Mouse (Mus musculus): ENCODE data around the gene Pofut2. TPM values are rescaled to one million over a fixed set of nuclear protein-coding genes. Genes with fewer than 3 reads are reported as not detected.

The Pofut2 gene
- polyA plus RNA-seq, 1 experiment from 2014 or later, result 108 TPM

DNA sequence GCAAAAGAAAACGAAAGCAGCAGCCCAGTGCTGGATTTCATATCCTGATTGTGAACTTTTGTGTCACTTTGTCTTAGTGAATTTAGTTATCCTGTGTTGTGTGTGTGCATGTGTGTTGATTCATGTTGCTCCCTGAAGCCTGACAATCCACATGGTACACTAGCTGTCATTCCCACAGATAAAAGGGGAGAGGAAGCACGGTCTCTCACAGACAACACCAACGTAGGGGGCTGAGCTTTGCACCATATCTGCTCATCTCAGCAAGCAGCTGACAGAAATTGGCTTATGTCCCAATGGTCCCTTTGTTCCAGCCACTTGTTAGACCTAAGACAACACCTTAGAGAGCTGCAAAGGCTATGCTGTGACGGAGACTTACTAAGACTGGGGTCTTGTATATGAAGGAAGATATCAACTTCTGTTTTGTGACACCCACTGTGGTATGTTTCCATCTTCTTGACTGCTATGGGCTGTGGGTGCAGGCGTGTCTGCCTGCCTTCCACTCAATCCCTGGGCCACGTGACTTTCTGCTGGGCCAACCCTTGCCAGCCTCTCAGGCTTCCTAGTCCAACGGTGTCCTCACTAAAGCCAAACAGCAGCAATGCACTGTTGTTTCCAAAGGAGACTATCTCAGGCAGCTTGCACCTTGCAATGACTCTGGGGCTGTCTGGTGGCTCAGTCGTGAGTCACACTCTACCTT, 41.4 kb downstream of the Pofut2 start:
- H3K4me1 ChIP-seq (ENCODE audit: control insufficient read depth, insufficient read depth, low read length), result no peaks in the 10 kb centered on the region
- H3K9ac ChIP-seq (ENCODE audit: low read depth, low read length), result no peak overlapping the region
- WGBS, result 85% methylated on average over 8 of the region's 8 CpGs
- H3K9me3 ChIP-seq (ENCODE audit: control insufficient read depth, low read length), result no peaks in the 10 kb centered on the region
- H3K36me3 ChIP-seq (ENCODE audit: control insufficient read depth, insufficient read depth, low read length), result no peaks in the 10 kb centered on the region
- no peaks in the 10 kb centered on the region for H3K27me3 ChIP-seq (replicated peaks; ENCODE audit: control insufficient read depth, insufficient read depth, low read length)
- no peak for ATAC-seq
- no peak overlapping the region for H3K4me2 ChIP-seq (ENCODE audit: low read depth, low read length)
- no peak overlapping the region for H3K27ac ChIP-seq (ENCODE audit: low read length)
- no peak overlapping the region for H3K4me3 ChIP-seq (ENCODE audit: low read length)

DNA sequence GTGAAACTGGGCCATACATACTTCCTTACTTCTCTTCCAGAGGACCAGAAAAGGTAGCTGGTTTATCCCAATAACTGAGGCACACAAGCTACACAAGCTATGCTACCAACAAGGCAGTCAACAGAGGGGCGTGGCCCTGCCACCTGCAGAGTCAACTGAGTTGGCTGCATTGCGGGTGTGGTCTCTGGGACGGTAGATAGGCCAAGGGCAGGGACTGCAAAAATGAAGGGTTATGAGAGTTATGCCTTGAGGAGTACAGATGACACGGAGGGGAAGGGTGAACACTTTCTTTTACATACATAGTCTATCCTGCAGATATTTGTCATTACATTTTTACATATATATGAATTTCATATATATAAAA, 41.9 kb downstream of the Pofut2 start:
- Histone ChIP-seq H3K27ac (ENCODE audit: low read length) (no peak overlapping the region), H3K4me2 (ENCODE audit: low read depth, low read length) (no peak overlapping the region), H3K9me3 (ENCODE audit: control insufficient read depth, low read length) (no peaks in the 10 kb centered on the region), H3K27me3 (replicated peaks; ENCODE audit: control insufficient read depth, insufficient read depth, low read length) (no peaks in the 10 kb centered on the region), H3K36me3 (ENCODE audit: control insufficient read depth, insufficient read depth, low read length) (no peaks in the 10 kb centered on the region), H3K9ac (ENCODE audit: low read depth, low read length) (no peak overlapping the region), H3K4me3 (ENCODE audit: low read length) (no peak overlapping the region), H3K4me1 (ENCODE audit: control insufficient read depth, insufficient read depth, low read length) (no peaks in the 10 kb centered on the region)
- ATAC-seq, result no peak
- WGBS, result 77% methylated on average over 4 of the region's 4 CpGs

DNA sequence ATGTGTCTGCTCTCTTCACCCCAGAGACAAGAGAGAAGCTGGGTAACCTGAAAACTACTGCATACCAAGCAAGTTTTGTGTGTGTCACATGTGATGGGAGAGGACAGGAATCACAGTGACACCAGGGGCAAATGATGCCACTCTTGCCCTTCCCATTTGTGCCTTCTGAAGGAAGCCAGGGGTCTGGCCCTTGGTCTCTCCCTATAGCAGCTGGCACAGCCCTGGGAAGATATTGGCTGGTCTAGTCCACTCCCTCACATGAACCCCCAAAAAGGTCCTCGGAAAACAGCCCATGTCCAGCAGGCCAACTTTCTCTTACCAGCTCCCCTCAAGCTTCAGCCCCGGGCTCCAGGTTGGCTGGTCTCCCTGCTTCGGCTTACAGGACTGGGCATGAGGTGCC, 45.3 kb downstream of the Pofut2 start:
- H3K4me1 ChIP-seq (ENCODE audit: control insufficient read depth, insufficient read depth, low read length), result no peaks in the 10 kb centered on the region
- no peak for ATAC-seq
- H3K9me3 ChIP-seq (ENCODE audit: control insufficient read depth, low read length), result no peaks in the 10 kb centered on the region
- H3K9ac ChIP-seq (ENCODE audit: low read depth, low read length), result no peak overlapping the region
- 88% methylated on average over 3 of the region's 3 CpGs for WGBS
- no peaks in the 10 kb centered on the region for H3K36me3 ChIP-seq (ENCODE audit: control insufficient read depth, insufficient read depth, low read length)
- no peak overlapping the region for H3K27ac ChIP-seq (ENCODE audit: low read length)
- no peak overlapping the region for H3K4me3 ChIP-seq (ENCODE audit: low read length)
- H3K27me3 ChIP-seq (replicated peaks; ENCODE audit: control insufficient read depth, insufficient read depth, low read length), result no peaks in the 10 kb centered on the region
- no peak overlapping the region for H3K4me2 ChIP-seq (ENCODE audit: low read depth, low read length)

DNA sequence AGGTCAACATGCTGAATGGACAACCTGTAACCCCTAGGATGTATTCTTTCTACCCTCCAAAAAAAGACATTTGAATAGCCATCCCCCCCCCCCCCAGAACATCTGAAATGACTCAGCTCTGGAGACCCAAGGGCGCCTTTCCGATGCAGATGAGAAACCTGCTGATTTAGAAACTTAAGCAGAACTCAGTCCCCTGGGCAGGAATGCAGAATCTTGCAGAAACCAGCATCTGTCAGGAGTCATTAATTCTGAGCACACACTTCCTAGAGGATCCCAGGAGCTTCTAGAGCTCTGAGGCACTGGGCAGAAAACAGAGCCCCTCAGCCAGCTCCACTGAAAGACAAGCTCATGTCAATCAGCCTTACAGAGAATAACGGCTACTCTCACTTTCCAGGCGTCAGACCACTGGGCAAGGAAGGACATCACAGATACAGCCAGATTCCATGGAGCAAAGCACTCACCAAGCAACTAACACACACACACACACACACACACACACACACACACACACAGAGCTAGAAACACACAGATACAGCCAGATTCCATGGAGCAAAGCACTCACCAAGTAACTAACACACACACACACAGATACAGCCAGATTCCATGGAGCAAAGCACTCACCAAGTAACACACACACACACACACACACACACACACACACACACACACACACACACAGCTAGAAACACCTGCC, 46.0 kb downstream of the Pofut2 start:
- H3K9me3 ChIP-seq (ENCODE audit: control insufficient read depth, low read length), result no peaks in the 10 kb centered on the region
- H3K4me2 ChIP-seq (ENCODE audit: low read depth, low read length), result no peak overlapping the region
- no peaks in the 10 kb centered on the region for H3K4me1 ChIP-seq (ENCODE audit: control insufficient read depth, insufficient read depth, low read length)
- no peaks in the 10 kb centered on the region for H3K27me3 ChIP-seq (replicated peaks; ENCODE audit: control insufficient read depth, insufficient read depth, low read length)
- no peak overlapping the region for H3K27ac ChIP-seq (ENCODE audit: low read length)
- no peak overlapping the region for H3K4me3 ChIP-seq (ENCODE audit: low read length)
- 40% methylated on average over 4 of the region's 4 CpGs for WGBS
- ATAC-seq, result no peak
- H3K9ac ChIP-seq (ENCODE audit: low read depth, low read length), result no peak overlapping the region
- no peaks in the 10 kb centered on the region for H3K36me3 ChIP-seq (ENCODE audit: control insufficient read depth, insufficient read depth, low read length)

DNA sequence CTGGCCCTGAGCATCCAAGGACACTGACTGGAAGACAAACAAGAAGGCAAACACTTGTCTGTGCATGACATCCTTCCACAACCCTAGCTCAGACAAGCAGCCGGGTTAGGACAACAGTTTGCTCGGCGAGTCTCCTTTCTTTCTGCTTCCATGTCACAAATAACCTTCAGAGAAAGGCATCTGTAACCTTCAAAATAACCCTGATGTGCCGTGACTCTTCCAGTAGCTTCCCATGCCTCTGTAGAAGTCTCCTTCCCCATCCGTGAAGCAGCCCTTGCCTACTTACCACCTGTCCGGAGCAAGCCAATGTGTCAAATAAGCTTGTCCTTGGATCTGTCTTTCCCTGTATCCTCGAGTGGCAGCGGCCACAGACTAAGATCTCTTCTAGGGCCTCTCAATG, 46.7 kb downstream of the Pofut2 start:
- Histone ChIP-seq H3K27ac (ENCODE audit: low read length) (no peak overlapping the region), H3K4me2 (ENCODE audit: low read depth, low read length) (no peak overlapping the region), H3K4me1 (ENCODE audit: control insufficient read depth, insufficient read depth, low read length) (no peaks in the 10 kb centered on the region), H3K9me3 (ENCODE audit: control insufficient read depth, low read length) (no peaks in the 10 kb centered on the region), H3K36me3 (ENCODE audit: control insufficient read depth, insufficient read depth, low read length) (no peaks in the 10 kb centered on the region), H3K4me3 (ENCODE audit: low read length) (no peak overlapping the region), H3K9ac (ENCODE audit: low read depth, low read length) (no peak overlapping the region), H3K27me3 (replicated peaks; ENCODE audit: control insufficient read depth, insufficient read depth, low read length) (no peaks in the 10 kb centered on the region)
- WGBS, result 72% methylated on average over 8 of the region's 8 CpGs
- no peak for ATAC-seq

DNA sequence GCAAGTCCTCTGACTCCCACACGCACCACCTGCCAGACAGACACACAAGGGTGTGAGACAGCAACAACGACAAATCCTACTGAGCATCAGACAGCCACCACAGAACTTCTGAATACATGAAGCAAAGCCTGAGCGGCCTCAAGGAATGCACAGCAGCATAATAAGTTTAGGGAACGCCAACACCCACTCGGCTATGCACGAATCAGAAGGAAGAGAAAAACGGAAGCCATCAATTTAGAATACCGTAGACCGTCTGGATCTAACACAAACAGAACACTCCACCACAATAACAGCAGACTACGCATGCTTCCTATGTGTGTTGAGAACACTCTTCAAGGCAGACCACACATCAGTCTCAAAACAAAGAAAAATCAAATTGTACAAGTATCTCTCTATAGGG, 50.0 kb downstream of the Pofut2 start:
- H3K4me2 ChIP-seq (ENCODE audit: low read depth, low read length), result no peak overlapping the region
- 53% methylated on average over 10 of the region's 10 CpGs for WGBS
- H3K4me3 ChIP-seq (ENCODE audit: low read length), result no peak overlapping the region
- no peak overlapping the region for H3K9ac ChIP-seq (ENCODE audit: low read depth, low read length)
- no peaks in the 10 kb centered on the region for H3K36me3 ChIP-seq (ENCODE audit: control insufficient read depth, insufficient read depth, low read length)
- H3K9me3 ChIP-seq (ENCODE audit: control insufficient read depth, low read length), result no peaks in the 10 kb centered on the region
- H3K4me1 ChIP-seq (ENCODE audit: control insufficient read depth, insufficient read depth, low read length), result no peaks in the 10 kb centered on the region
- no peaks in the 10 kb centered on the region for H3K27me3 ChIP-seq (replicated peaks; ENCODE audit: control insufficient read depth, insufficient read depth, low read length)
- H3K27ac ChIP-seq (ENCODE audit: low read length), result no peak overlapping the region
- ATAC-seq, result no peak

DNA sequence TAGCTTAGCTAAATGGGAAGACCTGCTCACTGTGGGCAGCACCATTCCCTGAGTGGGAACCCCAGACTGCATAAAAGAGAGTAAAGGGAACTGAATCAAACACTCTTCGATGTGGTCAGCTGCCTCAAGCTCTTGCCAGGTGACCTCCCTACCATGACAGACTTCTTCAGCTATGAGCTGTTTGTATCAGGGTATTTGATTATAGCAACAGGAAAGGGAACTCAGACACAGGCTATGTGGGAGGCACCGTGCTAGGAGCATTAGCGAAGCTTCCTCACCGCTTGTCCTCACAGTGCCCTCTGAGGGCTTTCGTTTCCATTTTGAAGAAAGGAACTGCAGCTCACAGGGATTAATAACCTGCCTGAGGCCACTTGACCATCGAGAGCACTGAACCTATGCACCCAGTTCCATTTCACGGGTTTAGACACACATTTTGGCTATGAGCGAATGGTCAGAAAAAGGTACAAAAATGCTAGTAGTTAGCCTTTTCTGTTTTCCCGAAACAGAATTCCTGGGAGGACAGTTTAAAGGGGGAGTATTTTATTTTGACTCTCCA, 55.8 kb downstream of the Pofut2 start:
- 88% methylated on average over 9 of the region's 9 CpGs for WGBS
- H3K36me3 ChIP-seq (ENCODE audit: control insufficient read depth, insufficient read depth, low read length), result no peaks in the 10 kb centered on the region
- H3K9me3 ChIP-seq (ENCODE audit: control insufficient read depth, low read length), result no peaks in the 10 kb centered on the region
- H3K4me2 ChIP-seq (ENCODE audit: low read depth, low read length), result no peak overlapping the region
- no peak overlapping the region for H3K4me3 ChIP-seq (ENCODE audit: low read length)
- no peak overlapping the region for H3K9ac ChIP-seq (ENCODE audit: low read depth, low read length)
- no peaks in the 10 kb centered on the region for H3K4me1 ChIP-seq (ENCODE audit: control insufficient read depth, insufficient read depth, low read length)
- no peaks in the 10 kb centered on the region for H3K27me3 ChIP-seq (replicated peaks; ENCODE audit: control insufficient read depth, insufficient read depth, low read length)
- no peak for ATAC-seq
- no peak overlapping the region for H3K27ac ChIP-seq (ENCODE audit: low read length)

DNA sequence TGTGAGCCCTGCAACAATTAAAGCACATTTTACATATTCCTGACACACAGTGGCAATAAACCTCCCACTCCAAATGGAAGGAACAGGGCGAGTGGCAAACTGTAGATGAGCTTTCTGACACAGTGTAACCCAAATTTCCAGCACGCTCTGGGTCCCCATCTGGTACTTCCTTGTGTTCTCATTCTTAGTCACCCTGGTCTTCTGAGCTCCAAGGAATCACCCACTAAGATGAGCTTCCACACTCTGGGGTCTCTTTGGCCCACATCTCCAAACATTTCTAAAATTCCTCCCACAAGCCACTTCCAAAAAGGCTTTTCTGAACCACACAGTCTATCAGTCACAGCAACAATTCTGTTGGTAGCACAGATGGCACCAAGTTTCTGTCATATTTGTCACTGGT, 56.7 kb downstream of the Pofut2 start:
- 84% methylated on average over 2 of the region's 2 CpGs for WGBS
- H3K4me3 ChIP-seq (ENCODE audit: low read length), result no peak overlapping the region
- H3K9me3 ChIP-seq (ENCODE audit: control insufficient read depth, low read length), result no peaks in the 10 kb centered on the region
- no peak for ATAC-seq
- H3K4me2 ChIP-seq (ENCODE audit: low read depth, low read length), result no peak overlapping the region
- no peaks in the 10 kb centered on the region for H3K27me3 ChIP-seq (replicated peaks; ENCODE audit: control insufficient read depth, insufficient read depth, low read length)
- H3K4me1 ChIP-seq (ENCODE audit: control insufficient read depth, insufficient read depth, low read length), result no peaks in the 10 kb centered on the region
- no peak overlapping the region for H3K9ac ChIP-seq (ENCODE audit: low read depth, low read length)
- no peaks in the 10 kb centered on the region for H3K36me3 ChIP-seq (ENCODE audit: control insufficient read depth, insufficient read depth, low read length)
- no peak overlapping the region for H3K27ac ChIP-seq (ENCODE audit: low read length)
